Comparison of ENCODE assay signal across 1 mouse cellular context in the genomic region with DNA sequence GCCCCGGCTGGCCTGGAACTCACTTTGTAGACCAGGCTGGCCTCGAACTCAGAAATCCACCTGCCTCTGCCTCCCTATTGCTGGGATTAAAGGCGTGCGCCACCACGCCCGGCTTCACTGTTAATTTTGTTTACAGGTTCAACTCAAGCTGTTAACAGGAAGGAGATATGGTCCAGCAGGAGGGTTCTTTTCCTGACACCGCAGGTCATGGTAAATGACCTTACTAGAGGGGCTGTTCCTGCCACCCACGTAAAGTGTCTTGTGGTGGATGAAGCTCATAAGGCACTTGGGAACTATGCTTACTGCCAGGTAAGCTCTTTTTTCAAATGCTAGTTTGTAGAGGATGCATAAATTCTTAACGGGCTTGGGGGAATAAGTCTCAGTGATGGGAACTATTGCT.
TF ChIP-seq lines count a peak whose summit lies in the region.

No protein-coding gene starts in this region.

TF ChIP-seq in MEL, 35 proteins besides CTCF, POLR2A, EP300 and RAD21 (continued from another document):
- TF ChIP-seq ELF1 (IDR thresholded peaks at IDR 0.05; ENCODE audit: low read depth, low read length) (no peak), ZKSCAN1 (IDR thresholded peaks at IDR 0.05; ENCODE audit: low read depth, low read length) (no peak), NRF1 (IDR thresholded peaks at IDR 0.05; ENCODE audit: insufficient read depth, low read depth, low read length, poor library complexity, severe bottlenecking) (no peak), TCF12 (IDR thresholded peaks at IDR 0.05; ENCODE audit: low read depth, low read length) (no peak), MXI1 (IDR thresholded peaks at IDR 0.05; ENCODE audit: low read depth, low read length) (no peak)
